Mouse (Mus musculus): ENCODE measurements around the gene Hint1. TPM values are rescaled to one million over a fixed set of nuclear protein-coding genes. Genes with fewer than 3 reads are reported as not detected.

The Hint1 gene
- total RNA-seq, 2 experiments from 2014 or later, result 259 to 264 TPM

- no peak for DNase-seq
- intact Hi-C loops (cut with DNase I), result no loop called here
Observed at GRCm38 (mm10) chr11:54912503-54913316, 46.5 kb downstream of the Hint1 start.

DNA sequence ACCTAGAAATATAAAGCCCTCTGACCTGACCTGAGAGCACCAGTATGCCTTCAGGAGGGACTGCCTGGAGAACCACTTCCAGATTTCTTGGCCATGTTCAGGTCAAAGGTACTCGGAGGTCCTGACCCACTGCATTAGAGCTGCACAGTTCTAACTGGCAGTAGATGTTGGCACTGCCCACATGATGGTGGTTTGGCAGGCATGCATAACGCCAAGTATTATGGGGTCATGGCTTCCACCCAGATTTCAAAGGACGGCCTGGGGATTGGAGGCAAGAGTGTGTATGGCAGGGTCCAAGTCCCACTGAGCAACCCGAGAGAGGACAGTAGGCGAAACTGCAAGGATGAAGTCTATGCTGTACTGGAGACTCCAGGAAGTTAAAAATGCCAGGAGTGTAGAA, 47.7 kb downstream of the Hint1 start:
- peak in 1 of 2 experiments; percentile 35 for DNase-seq
- intact Hi-C loops (cut with DNase I), result no loop called here

GRCm38 (mm10) chr11:54917461-54917860, 51.3 kb downstream of the Hint1 start:
- intact Hi-C loops (cut with DNase I), result no loop called here
- DNase-seq, result no peak

- intact Hi-C loops (cut with DNase I), result no loop called here
- no peak for DNase-seq
Observed at GRCm38 (mm10) chr11:54918273-54918672, 52.1 kb downstream of the Hint1 start.

Other genes with a start within 250 kb of the Hint1 start
- gene Cdc42se2, start 78.7 kb upstream of the Hint1 start, total RNA-seq (2021), result 10 to 100 TPM; 28.8 to 28.9 TPM
- gene Lyrm7, start 5.5 kb upstream of the Hint1 start, total RNA-seq (2021), result 10 to 100 TPM; 28.0 to 29.4 TPM
- gene Gpx3, start 36.1 kb downstream of the Hint1 start, total RNA-seq (2021), result 100 to 1,000 TPM in 1 of 2 experiments, 10 to 100 TPM in 1; 93.6 to 153 TPM
- gene Tnip1, start 96.5 kb downstream of the Hint1 start, total RNA-seq (2021), result 10 to 100 TPM; 27.7 to 30.4 TPM
- 100 to 1,000 TPM; 252 to 259 TPM for gene Anxa6, start 167.1 kb downstream of the Hint1 start, total RNA-seq (2021)
- 10 to 100 TPM; 11.9 to 12.8 TPM for gene Ccdc69, start 211.7 kb downstream of the Hint1 start, total RNA-seq (2021)
- 10 to 100 TPM; 11.5 to 13.2 TPM for gene Gm2a, start 231.7 kb downstream of the Hint1 start, total RNA-seq (2021)

All from heart, postnatal 14 days (tissue).